Mouse (Mus musculus) kidney, embryonic 16.5 days (tissue): ENCODE measurements at regions not wholly inside any gene's neighbourhood (a gene's known extent, or its start where the extent isn't known, plus 50 kb on each side); places are given as distances from the start of the nearest gene placed in this dataset.

ENCODE experiments used
- ATAC-seq: fragments of 200-750 bp; cut with Nextera tagmentation; 2 replicates; pipeline ENCODE4 v1.8.0; 2017; ENCODE audit warnings: moderate TSS enrichment; ENCODE audit not compliant: low FRiP score, low TSS enrichment
- H3K27ac ChIP-seq: fragments of 300-500 bp; sonication (generic); 2 replicates; pipeline ENCODE4 v1.5.1; 2014; ENCODE audit warnings: low read length
- H3K27me3 ChIP-seq: fragments of 300-500 bp; sonication (generic); 2 replicates; pipeline ENCODE4 v1.6.1; 2014; ENCODE audit warnings: low read length, control low read depth, mixed read lengths; ENCODE audit not compliant: insufficient read depth
- H3K36me3 ChIP-seq: fragments of 300-500 bp; sonication (generic); 2 replicates; pipeline ENCODE4 v1.6.1; 2014; ENCODE audit warnings: low read length, control low read depth, mixed read lengths; ENCODE audit not compliant: insufficient read depth
- H3K4me1 ChIP-seq: fragments of 300-500 bp; sonication (generic); 2 replicates; pipeline ENCODE4 v1.6.1; 2014; ENCODE audit warnings: low read length, control low read depth, mixed read lengths; ENCODE audit not compliant: insufficient read depth
- H3K4me2 ChIP-seq: fragments of 300-500 bp; sonication (generic); replicated peaks from 2 replicates; pipeline ENCODE4 v1.6.1; 2014; ENCODE audit warnings: low read depth, low read length
- H3K4me3 ChIP-seq: fragments of 300-500 bp; sonication (generic); 2 replicates; pipeline ENCODE4 v1.5.1; 2014; ENCODE audit warnings: mild to moderate bottlenecking, low read length
- H3K9ac ChIP-seq: fragments of 300-500 bp; sonication (generic); replicated peaks from 2 replicates; pipeline ENCODE4 v1.6.1; 2014; ENCODE audit warnings: low read length
- H3K9me3 ChIP-seq: fragments of 300-500 bp; sonication (generic); 2 replicates; pipeline ENCODE4 v1.6.1; 2016; ENCODE audit warnings: low read length, control low read depth
- WGBS: fragments of 180-500 bp; shearing (Covaris S2); extraction: QIAGEN DNeasy Blood & Tissue Kit; methylation state at CpG from one replicate; pipeline ENCODE4 v1.1.7; 2014; 5-methylcytosine and 5-hydroxymethylcytosine counted together

DNA sequence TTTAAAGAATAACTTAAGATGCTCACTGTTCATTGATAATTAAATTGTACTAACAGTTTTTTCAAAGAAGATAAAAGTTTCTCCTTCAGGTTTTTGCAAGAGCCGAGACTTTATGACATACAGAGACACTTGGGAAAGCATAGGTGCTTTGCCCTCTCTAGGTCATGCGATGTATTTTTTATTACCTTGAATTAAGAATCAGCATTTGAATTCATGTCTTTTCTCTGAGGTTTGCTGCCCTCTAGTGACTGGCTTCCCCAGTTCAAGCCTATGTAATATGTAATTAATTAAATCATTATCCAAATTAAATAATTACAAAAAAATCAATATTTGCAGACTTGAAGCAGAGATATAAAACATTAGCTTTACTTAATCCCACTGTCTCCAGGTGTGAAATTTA is 174.4 kb downstream of the Fam198b start:
- no peaks in the 10 kb centered on the region for H3K9me3 ChIP-seq
- ATAC-seq: no peak
- no peak overlapping the region for H3K27ac ChIP-seq
- H3K4me2 ChIP-seq: no peak overlapping the region
- no peak overlapping the region for H3K9ac ChIP-seq
- H3K4me3 ChIP-seq: no peak overlapping the region
- no peaks in the 10 kb centered on the region for H3K4me1 ChIP-seq
- H3K27me3 ChIP-seq: no peaks in the 10 kb centered on the region
- H3K36me3 ChIP-seq: no peaks in the 10 kb centered on the region
- 21% methylated on average over 2 of the region's 2 CpGs for WGBS

DNA sequence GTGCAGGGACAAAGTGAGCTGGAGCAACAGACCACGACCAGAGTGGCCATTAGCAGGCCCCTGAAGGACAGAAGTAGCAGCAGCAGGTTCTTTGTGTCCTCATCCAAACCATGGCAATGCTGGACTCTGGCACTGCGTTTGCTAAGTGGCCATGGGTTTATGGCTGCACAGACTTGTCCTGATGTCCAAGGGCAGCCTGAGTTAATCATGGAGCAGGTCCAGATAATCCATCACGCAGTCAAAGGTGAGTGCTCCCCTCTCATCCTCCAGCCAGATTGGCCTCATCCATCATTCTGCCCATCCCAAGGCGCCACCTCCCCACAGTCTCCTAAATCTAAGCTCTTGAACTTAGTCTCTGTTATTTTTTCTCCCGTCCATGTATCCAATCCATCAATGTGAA is 186.4 kb downstream of the Fam198b start:
- Histone ChIP-seq H3K4me2 (no peak overlapping the region), H3K4me1 (no peaks in the 10 kb centered on the region), H3K9ac (no peak overlapping the region), H3K36me3 (no peaks in the 10 kb centered on the region), H3K9me3 (no peaks in the 10 kb centered on the region), H3K27ac (no peak overlapping the region), H3K4me3 (no peak overlapping the region), H3K27me3 (no peaks in the 10 kb centered on the region)
- no peak for ATAC-seq
- WGBS: 38% methylated on average over 5 of the region's 5 CpGs

DNA sequence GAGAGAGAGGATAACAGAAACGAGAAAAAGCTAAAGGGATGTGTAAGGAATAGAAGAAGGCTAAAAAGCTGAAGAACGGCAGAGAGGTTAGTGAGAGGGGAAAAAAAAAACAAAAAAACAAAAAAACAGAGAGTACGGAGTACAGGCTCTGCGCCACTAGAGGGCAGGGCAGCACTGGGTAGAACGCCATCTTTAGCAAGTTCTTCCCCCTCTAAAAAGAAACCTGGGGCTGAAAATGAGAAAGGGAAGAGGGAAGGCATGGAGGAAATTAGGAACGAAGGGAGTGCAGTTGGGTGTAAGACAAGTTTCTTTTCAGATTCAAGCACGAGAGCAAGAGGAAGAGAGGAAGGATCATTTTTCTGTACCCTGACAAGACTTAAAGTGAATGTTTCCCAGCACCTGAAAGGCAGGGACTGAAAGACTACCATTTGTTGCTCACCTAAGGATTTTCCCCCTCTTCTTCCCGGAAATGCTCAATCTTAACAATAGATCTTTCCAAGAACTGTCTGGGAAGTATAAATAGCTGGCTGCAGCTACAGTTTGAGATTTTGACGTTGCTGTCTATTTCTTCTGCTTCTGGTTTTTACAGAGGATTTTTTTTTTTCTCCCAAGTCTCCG is 195.6 kb downstream of the Fam198b start:
- no peak overlapping the region for H3K27ac ChIP-seq
- ATAC-seq: no peak
- no peaks in the 10 kb centered on the region for H3K27me3 ChIP-seq
- no peaks in the 10 kb centered on the region for H3K4me1 ChIP-seq
- H3K9me3 ChIP-seq: peaks cover 5% of the 10 kb centered on the region; the same call in 1 of the 2 replicates
- peak overlapping the region; percentile 46 for H3K9ac ChIP-seq
- peak overlapping the region; percentile 28 for H3K4me3 ChIP-seq
- no peaks in the 10 kb centered on the region for H3K36me3 ChIP-seq
- 6% methylated on average over 10 of the region's 10 CpGs for WGBS
- peak overlapping the region; percentile 54 for H3K4me2 ChIP-seq

DNA sequence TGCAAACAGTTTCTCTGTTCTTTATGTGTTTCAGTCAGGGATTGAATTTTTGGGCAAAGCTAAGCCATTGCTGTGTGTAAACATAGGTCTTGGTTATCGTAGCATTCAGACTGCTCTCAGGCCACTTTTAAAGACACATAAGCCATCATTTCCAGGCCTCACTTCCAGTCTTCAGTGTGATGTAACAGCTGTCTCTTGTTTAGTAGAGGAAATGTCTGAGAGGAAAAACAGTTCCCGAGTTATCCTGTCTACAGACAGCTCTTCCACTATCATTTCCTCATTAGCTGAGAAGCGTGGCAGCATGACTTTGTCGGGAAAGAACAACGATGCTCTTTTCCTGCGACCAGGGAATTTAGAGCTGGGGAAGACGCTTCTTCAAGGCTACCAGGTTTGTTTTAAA is 196.9 kb downstream of the Fam198b start:
- Histone ChIP-seq H3K27me3 (no peaks in the 10 kb centered on the region), H3K9me3 (peaks cover 5% of the 10 kb centered on the region; the same call in 1 of the 2 replicates), H3K9ac (no peak overlapping the region), H3K36me3 (no peaks in the 10 kb centered on the region), H3K27ac (no peak overlapping the region), H3K4me1 (no peaks in the 10 kb centered on the region), H3K4me2 (no peak overlapping the region), H3K4me3 (no peak overlapping the region)
- ATAC-seq: no peak
- 40% methylated on average over 7 of the region's 7 CpGs for WGBS

- Histone ChIP-seq H3K27ac (no peak overlapping the region), H3K36me3 (no peaks in the 10 kb centered on the region), H3K9ac (no peak overlapping the region), H3K9me3 (peaks cover 5% of the 10 kb centered on the region; the same call in 1 of the 2 replicates), H3K4me2 (no peak overlapping the region), H3K27me3 (no peaks in the 10 kb centered on the region), H3K4me3 (no peak overlapping the region), H3K4me1 (no peaks in the 10 kb centered on the region)
- WGBS: 79% methylated on average over 8 of the region's 8 CpGs
- ATAC-seq: no peak
Measured at GRCm38 (mm10) chr3:80082780-80083519, 198.6 kb downstream of the Fam198b start.

GRCm38 (mm10) chr3:80084168-80084567 is 199.8 kb downstream of the Fam198b start:
- Histone ChIP-seq H3K36me3 (no peaks in the 10 kb centered on the region), H3K4me1 (no peaks in the 10 kb centered on the region), H3K9me3 (no peaks in the 10 kb centered on the region), H3K27me3 (no peaks in the 10 kb centered on the region), H3K4me2 (no peak overlapping the region), H3K4me3 (no peak overlapping the region), H3K9ac (no peak overlapping the region), H3K27ac (no peak overlapping the region)
- 42% methylated on average over 3 of the region's 3 CpGs for WGBS
- ATAC-seq: no peak

DNA sequence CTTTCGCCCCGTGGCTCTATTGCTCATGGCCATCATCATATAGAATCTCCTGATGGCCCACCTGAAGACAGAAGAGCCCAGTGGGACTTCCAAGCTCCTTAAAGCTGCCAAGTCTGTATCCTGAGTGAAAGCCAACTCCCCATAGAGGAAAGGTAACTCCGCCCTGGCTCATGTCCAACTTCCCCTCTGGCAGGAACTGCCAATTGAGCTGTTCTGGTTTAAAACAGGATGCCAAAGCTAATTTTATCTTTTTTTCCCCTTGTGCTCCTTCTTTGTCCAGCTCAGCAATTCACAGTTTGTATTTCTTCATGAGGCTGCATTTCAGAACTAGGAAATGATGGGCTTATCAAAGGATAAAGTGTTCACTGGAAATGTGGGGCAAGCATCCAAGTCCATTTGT is 215.3 kb downstream of the Fam198b start:
- WGBS: 71% methylated on average over 3 of the region's 3 CpGs
- no peak overlapping the region for H3K4me3 ChIP-seq

GRCm38 (mm10) chr3:80120177-80120736 is 235.9 kb downstream of the Fam198b start:
- WGBS: 19% methylated on average over 1 of the region's 1 CpGs
- peak; percentile 82 for ATAC-seq

More for the DNA sequence above, 215.3 kb downstream of the Fam198b start:
- Histone ChIP-seq H3K4me2 (no peak overlapping the region), H3K36me3 (no peaks in the 10 kb centered on the region), H3K4me1 (no peaks in the 10 kb centered on the region), H3K27me3 (no peaks in the 10 kb centered on the region), H3K27ac (no peak overlapping the region), H3K9me3 (no peaks in the 10 kb centered on the region), H3K9ac (no peak overlapping the region)
- ATAC-seq: no peak

DNA sequence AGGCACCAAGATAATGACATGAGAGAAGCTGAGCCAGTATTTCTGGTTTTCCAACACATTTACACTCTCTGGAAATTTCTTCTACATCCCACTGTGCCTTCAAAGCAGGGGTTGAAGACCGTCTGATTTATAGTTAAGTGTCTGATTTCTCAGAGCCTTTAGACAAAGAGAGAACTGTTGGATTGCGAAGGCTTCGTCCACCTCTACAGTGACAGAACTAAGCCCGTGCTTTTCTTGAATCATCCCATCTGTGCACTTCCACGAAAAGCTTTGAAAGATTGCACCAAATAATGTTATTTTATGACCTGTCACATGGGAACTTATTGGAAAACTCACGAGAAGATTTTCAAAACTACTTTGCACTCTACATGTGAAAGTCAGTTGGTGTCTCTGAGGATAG is 239.3 kb downstream of the Fam198b start:
- Histone ChIP-seq H3K4me2 (no peak overlapping the region), H3K27me3 (no peaks in the 10 kb centered on the region), H3K9ac (no peak overlapping the region), H3K4me3 (no peak overlapping the region), H3K36me3 (no peaks in the 10 kb centered on the region), H3K27ac (no peak overlapping the region), H3K4me1 (no peaks in the 10 kb centered on the region), H3K9me3 (no peaks in the 10 kb centered on the region)
- 32% methylated on average over 6 of the region's 6 CpGs for WGBS
- ATAC-seq: peak; percentile 9; the same call in 1 of the 2 replicates

More at GRCm38 (mm10) chr3:80120177-80120736, 235.9 kb downstream of the Fam198b start:
- Histone ChIP-seq H3K4me2 (no peak overlapping the region), H3K27ac (no peak overlapping the region), H3K36me3 (no peaks in the 10 kb centered on the region), H3K9me3 (no peaks in the 10 kb centered on the region), H3K4me1 (no peaks in the 10 kb centered on the region), H3K27me3 (no peaks in the 10 kb centered on the region), H3K4me3 (no peak overlapping the region), H3K9ac (no peak overlapping the region)

- no peak overlapping the region for H3K27ac ChIP-seq
- H3K4me2 ChIP-seq: no peak overlapping the region
- 69% methylated on average over 8 of the region's 8 CpGs for WGBS
- no peak for ATAC-seq
- H3K4me1 ChIP-seq: no peaks in the 10 kb centered on the region
- no peaks in the 10 kb centered on the region for H3K9me3 ChIP-seq
- H3K4me3 ChIP-seq: no peak overlapping the region
- no peaks in the 10 kb centered on the region for H3K36me3 ChIP-seq
- H3K9ac ChIP-seq: no peak overlapping the region
- H3K27me3 ChIP-seq: no peaks in the 10 kb centered on the region
Measured at GRCm38 (mm10) chr3:80124621-80125020, 240.3 kb downstream of the Fam198b start.
